Mouse (Mus musculus): Measurements from ENCODE around the gene Gtf2h5. TPM values are rescaled to one million over a fixed set of nuclear protein-coding genes. Genes with fewer than 3 reads are reported as not detected.

The Gtf2h5 gene
- polyA plus RNA-seq, 1 experiment = 67.4 TPM

GRCm38 (mm10) chr17:6063532-6063931, 16.1 kb upstream of the Gtf2h5 start:
- no peak for TF ChIP-seq CTCF (IDR thresholded peaks at IDR 0.05; ENCODE audit: borderline replicate concordance, insufficient read depth, low read depth, low read length)
- no peak for TF ChIP-seq POLR2A (IDR thresholded peaks at IDR 0.05; ENCODE audit: borderline replicate concordance, insufficient read depth, low read length)
- no peak overlapping the region for H3K27ac ChIP-seq (ENCODE audit: insufficient read depth, low read length)
- no peak for DNase-seq
- 94% methylated on average over 5 of the region's 5 CpGs for WGBS
- H3K4me3 ChIP-seq (replicated peaks; ENCODE audit: insufficient read depth, low read depth, low read length) = no peak overlapping the region
- no peaks in the 10 kb centered on the region for H3K27me3 ChIP-seq (ENCODE audit: control insufficient read depth, insufficient read depth, low read length)
- no peaks in the 10 kb centered on the region for H3K4me1 ChIP-seq (ENCODE audit: control insufficient read depth, insufficient read depth, low read length)

GRCm38 (mm10) chr17:6066021-6066420, 13.6 kb upstream of the Gtf2h5 start:
- H3K27ac ChIP-seq (ENCODE audit: insufficient read depth, low read length) = no peak overlapping the region
- WGBS = 88% methylated on average over 2 of the region's 2 CpGs
- TF ChIP-seq CTCF (IDR thresholded peaks at IDR 0.05; ENCODE audit: borderline replicate concordance, insufficient read depth, low read depth, low read length) (no peak), POLR2A (IDR thresholded peaks at IDR 0.05; ENCODE audit: borderline replicate concordance, insufficient read depth, low read length) (no peak)

GRCm38 (mm10) chr17:6067613-6068012, 12.0 kb upstream of the Gtf2h5 start:
- no peaks in the 10 kb centered on the region for H3K4me1 ChIP-seq (ENCODE audit: control insufficient read depth, insufficient read depth, low read length)
- H3K27me3 ChIP-seq (ENCODE audit: control insufficient read depth, insufficient read depth, low read length) = no peaks in the 10 kb centered on the region
- TF ChIP-seq POLR2A (IDR thresholded peaks at IDR 0.05; ENCODE audit: borderline replicate concordance, insufficient read depth, low read length) (no peak), CTCF (IDR thresholded peaks at IDR 0.05; ENCODE audit: borderline replicate concordance, insufficient read depth, low read depth, low read length) (no peak)
- DNase-seq = no peak
- H3K27ac ChIP-seq (ENCODE audit: insufficient read depth, low read length) = no peak overlapping the region
- whole genome bisulfite sequencing = 90% methylated on average over 7 of the region's 7 CpGs
- H3K4me3 ChIP-seq (replicated peaks; ENCODE audit: insufficient read depth, low read depth, low read length) = no peak overlapping the region

More at GRCm38 (mm10) chr17:6066021-6066420, 13.6 kb upstream of the Gtf2h5 start:
- H3K4me1 ChIP-seq (ENCODE audit: control insufficient read depth, insufficient read depth, low read length) = no peaks in the 10 kb centered on the region
- no peaks in the 10 kb centered on the region for H3K27me3 ChIP-seq (ENCODE audit: control insufficient read depth, insufficient read depth, low read length)
- no peak for DNase-seq
- no peak overlapping the region for H3K4me3 ChIP-seq (replicated peaks; ENCODE audit: insufficient read depth, low read depth, low read length)

- 93% methylated on average over 6 of the region's 6 CpGs for WGBS
- no peak overlapping the region for H3K4me3 ChIP-seq (replicated peaks; ENCODE audit: insufficient read depth, low read depth, low read length)
- H3K4me1 ChIP-seq (ENCODE audit: control insufficient read depth, insufficient read depth, low read length) = no peaks in the 10 kb centered on the region
- H3K27ac ChIP-seq (ENCODE audit: insufficient read depth, low read length) = no peak overlapping the region
- H3K27me3 ChIP-seq (ENCODE audit: control insufficient read depth, insufficient read depth, low read length) = no peaks in the 10 kb centered on the region
- DNase-seq = no peak
- no peak for TF ChIP-seq CTCF (IDR thresholded peaks at IDR 0.05; ENCODE audit: borderline replicate concordance, insufficient read depth, low read depth, low read length)
- no peak for TF ChIP-seq POLR2A (IDR thresholded peaks at IDR 0.05; ENCODE audit: borderline replicate concordance, insufficient read depth, low read length)
Measured at GRCm38 (mm10) chr17:6069866-6070265, 9.7 kb upstream of the Gtf2h5 start.

- H3K4me1 ChIP-seq (ENCODE audit: control insufficient read depth, insufficient read depth, low read length) = peaks cover 6% of the 10 kb centered on the region; the same call in 1 of the 2 replicates
- TF ChIP-seq POLR2A (IDR thresholded peaks at IDR 0.05; ENCODE audit: borderline replicate concordance, insufficient read depth, low read length) = no peak
- TF ChIP-seq CTCF (IDR thresholded peaks at IDR 0.05; ENCODE audit: borderline replicate concordance, insufficient read depth, low read depth, low read length) = no peak
- H3K27ac ChIP-seq (ENCODE audit: insufficient read depth, low read length) = no peak overlapping the region
- no peak overlapping the region for H3K4me3 ChIP-seq (replicated peaks; ENCODE audit: insufficient read depth, low read depth, low read length)
- H3K27me3 ChIP-seq (ENCODE audit: control insufficient read depth, insufficient read depth, low read length) = no peaks in the 10 kb centered on the region
- no peak for DNase-seq
- WGBS = 93% methylated on average over 7 of the region's 7 CpGs
Measured at GRCm38 (mm10) chr17:6073405-6073804, 6.2 kb upstream of the Gtf2h5 start.

- Histone ChIP-seq H3K27me3 (ENCODE audit: control insufficient read depth, insufficient read depth, low read length) (no peaks in the 10 kb centered on the region), H3K4me3 (replicated peaks; ENCODE audit: insufficient read depth, low read depth, low read length) (no peak overlapping the region), H3K27ac (ENCODE audit: insufficient read depth, low read length) (no peak overlapping the region), H3K4me1 (ENCODE audit: control insufficient read depth, insufficient read depth, low read length) (no peaks in the 10 kb centered on the region)
- 84% methylated on average over 5 of the region's 5 CpGs for WGBS
- DNase-seq = no peak
- no peak for TF ChIP-seq POLR2A (IDR thresholded peaks at IDR 0.05; ENCODE audit: borderline replicate concordance, insufficient read depth, low read length)
- no peak for TF ChIP-seq CTCF (IDR thresholded peaks at IDR 0.05; ENCODE audit: borderline replicate concordance, insufficient read depth, low read depth, low read length)
Measured at GRCm38 (mm10) chr17:6083323-6083890, 3.8 kb downstream of the Gtf2h5 start.

- Histone ChIP-seq H3K4me1 (ENCODE audit: control insufficient read depth, insufficient read depth, low read length) (no peaks in the 10 kb centered on the region), H3K27me3 (ENCODE audit: control insufficient read depth, insufficient read depth, low read length) (no peaks in the 10 kb centered on the region), H3K4me3 (replicated peaks; ENCODE audit: insufficient read depth, low read depth, low read length) (no peak overlapping the region), H3K27ac (ENCODE audit: insufficient read depth, low read length) (no peak overlapping the region)
- TF ChIP-seq POLR2A (IDR thresholded peaks at IDR 0.05; ENCODE audit: borderline replicate concordance, insufficient read depth, low read length) (no peak), CTCF (IDR thresholded peaks at IDR 0.05; ENCODE audit: borderline replicate concordance, insufficient read depth, low read depth, low read length) (no peak)
- WGBS = 92% methylated on average over 6 of the region's 6 CpGs
- no peak for DNase-seq
Measured at GRCm38 (mm10) chr17:6091604-6092003, 12.0 kb downstream of the Gtf2h5 start.

GRCm38 (mm10) chr17:6095579-6095978, 16.0 kb downstream of the Gtf2h5 start:
- TF ChIP-seq CTCF (IDR thresholded peaks at IDR 0.05; ENCODE audit: borderline replicate concordance, insufficient read depth, low read depth, low read length) (no peak), POLR2A (IDR thresholded peaks at IDR 0.05; ENCODE audit: borderline replicate concordance, insufficient read depth, low read length) (no peak)
- Histone ChIP-seq H3K27me3 (ENCODE audit: control insufficient read depth, insufficient read depth, low read length) (no peaks in the 10 kb centered on the region), H3K4me1 (ENCODE audit: control insufficient read depth, insufficient read depth, low read length) (no peaks in the 10 kb centered on the region), H3K27ac (ENCODE audit: insufficient read depth, low read length) (no peak overlapping the region), H3K4me3 (replicated peaks; ENCODE audit: insufficient read depth, low read depth, low read length) (no peak overlapping the region)
- DNase-seq = no peak
